Mouse (Mus musculus): Measurements from ENCODE around the gene Mettl9.
A peak's percentile ranks its signal among the peaks of the same experiment; 100 is the strongest.

Mettl9 gene

GRCm38 (mm10) chr7:121045671-121046453 lies 11.6 kb downstream of the Mettl9 start:
- peak; percentile 48 for DNase-seq

- DNase-seq: no peak
Observed at GRCm38 (mm10) chr7:121047624-121048023, 13.4 kb downstream of the Mettl9 start.

GRCm38 (mm10) chr7:121053071-121053470 lies 18.8 kb downstream of the Mettl9 start:
- no peak for DNase-seq

- no peak for DNase-seq
Observed at GRCm38 (mm10) chr7:121059477-121060218, 25.4 kb downstream of the Mettl9 start.

- DNase-seq: peak; percentile 58
Observed at GRCm38 (mm10) chr7:121064309-121064708, 30.1 kb downstream of the Mettl9 start.

- DNase-seq: no peak
Observed at GRCm38 (mm10) chr7:121071276-121071675, 37.0 kb downstream of the Mettl9 start.

GRCm38 (mm10) chr7:121072506-121072905 lies 38.3 kb downstream of the Mettl9 start:
- no peak for DNase-seq

- DNase-seq: peak; percentile 40
Observed at GRCm38 (mm10) chr7:121074281-121074680, 40.0 kb downstream of the Mettl9 start, which contains the start of gene Igsf6. Gene Igsf6, minus strand, starts transcription at chr7:121074572.

- DNase-seq: peak; percentile 9
Observed at GRCm38 (mm10) chr7:121074801-121075400, 40.7 kb downstream of the Mettl9 start.

- no peak for DNase-seq
Observed at GRCm38 (mm10) chr7:121075416-121075815, 41.2 kb downstream of the Mettl9 start.

GRCm38 (mm10) chr7:121077311-121077710 lies 43.1 kb downstream of the Mettl9 start:
- no peak for DNase-seq

- DNase-seq: peak; percentile 78
Observed at GRCm38 (mm10) chr7:121077829-121078228, 43.6 kb downstream of the Mettl9 start.

GRCm38 (mm10) chr7:121081350-121081749 lies 47.1 kb downstream of the Mettl9 start, which contains the start of gene Otoa:
Gene Otoa, plus strand, starts transcription at chr7:121081650.
- no peak for DNase-seq

- DNase-seq: no peak
Observed at GRCm38 (mm10) chr7:121081816-121082215, 47.6 kb downstream of the Mettl9 start.

GRCm38 (mm10) chr7:121082949-121083513 lies 48.8 kb downstream of the Mettl9 start:
- DNase-seq: no peak

GRCm38 (mm10) chr7:121084840-121085453 lies 50.7 kb downstream of the Mettl9 start:
- DNase-seq: no peak

GRCm38 (mm10) chr7:121085500-121085899 lies 51.3 kb downstream of the Mettl9 start:
- no peak for DNase-seq

- no peak for DNase-seq
Observed at GRCm38 (mm10) chr7:121088745-121089144, 54.5 kb downstream of the Mettl9 start.

- DNase-seq: no peak
Observed at GRCm38 (mm10) chr7:121090748-121091147, 56.5 kb downstream of the Mettl9 start.

- DNase-seq: no peak
Observed at GRCm38 (mm10) chr7:121093026-121093425, 58.8 kb downstream of the Mettl9 start.

- DNase-seq: no peak
Observed at GRCm38 (mm10) chr7:121098614-121099389, 64.6 kb downstream of the Mettl9 start.

- peak; percentile 50 for DNase-seq
Observed at GRCm38 (mm10) chr7:121107851-121108250, 73.6 kb downstream of the Mettl9 start.
